Mouse (Mus musculus) hindbrain, embryonic 11.5 days (tissue): ENCODE results near the gene Pccb. TPM values are rescaled to one million over a fixed set of nuclear protein-coding genes. Genes with fewer than 3 reads are reported as not detected.

ENCODE experiments used
- ATAC-seq: fragments of 200-750 bp; cut with Nextera tagmentation; 2 replicates; pipeline ENCODE4 v1.8.0; 2017; ENCODE audit warnings: mild to moderate bottlenecking, moderate TSS enrichment, moderate library complexity; ENCODE audit not compliant: low FRiP score
- DNase-seq: peaks from one replicate; pipeline ENCODE4 v3.0.0-alpha.2; 2015; ENCODE audit warnings: low spot score
- H3K27ac ChIP-seq: fragments of 300-500 bp; sonication (generic); 2 replicates; pipeline ENCODE4 v1.5.1; 2014; ENCODE audit warnings: mild to moderate bottlenecking, low read depth, low read length
- H3K27me3 ChIP-seq: fragments of 300-500 bp; sonication (generic); 2 replicates; pipeline ENCODE4 v1.6.1; 2014; ENCODE audit warnings: mild to moderate bottlenecking, low read length, moderate library complexity, mixed read lengths; ENCODE audit not compliant: control insufficient read depth, insufficient read depth
- H3K36me3 ChIP-seq: fragments of 300-500 bp; sonication (generic); 2 replicates; pipeline ENCODE4 v1.6.1; 2014; ENCODE audit warnings: mild to moderate bottlenecking, low read length, moderate library complexity, mixed read lengths; ENCODE audit not compliant: control insufficient read depth, insufficient read depth
- H3K4me1 ChIP-seq: fragments of 300-500 bp; sonication (generic); replicated peaks from 2 replicates; pipeline ENCODE4 v1.6.1; 2014; ENCODE audit warnings: low read length, mixed read lengths; ENCODE audit not compliant: control insufficient read depth, insufficient read depth
- H3K4me2 ChIP-seq: fragments of 300-500 bp; sonication (generic); replicated peaks from 2 replicates; pipeline ENCODE4 v1.6.1; 2014; ENCODE audit warnings: mild to moderate bottlenecking, low read depth, low read length
- H3K4me3 ChIP-seq: fragments of 300-500 bp; sonication (generic); 2 replicates; pipeline ENCODE4 v1.5.1; 2014; ENCODE audit warnings: low read depth, low read length
- H3K9ac ChIP-seq: fragments of 300-500 bp; sonication (generic); 2 replicates; pipeline ENCODE4 v1.6.1; 2014; ENCODE audit warnings: low read depth, low read length
- H3K9me3 ChIP-seq: fragments of 300-500 bp; sonication (generic); 2 replicates; pipeline ENCODE4 v1.6.1; 2016; ENCODE audit warnings: low read length; ENCODE audit not compliant: control insufficient read depth
- WGBS: fragments of 180-500 bp; shearing (Covaris S2); extraction: QIAGEN DNeasy Blood & Tissue Kit; methylation state at CpG from one replicate; pipeline ENCODE4 v1.1.7; 2014; 5-methylcytosine and 5-hydroxymethylcytosine counted together
- polyA plus RNA-seq: library from polyadenylated mRNA; unstranded; fragments of >200 nt; fragmentation: Nextera tagmentation; extraction: Ambion mirVana; gene quantifications from 2 replicates; pipeline ENCODE4 v1.2.1, GENCODE M21; 2014

Gene Pccb
- polyA plus RNA-seq, 1 experiment from 2014 or later = 18.0 TPM

- no peaks in the 10 kb centered on the region for H3K27me3 ChIP-seq
- no peak for ATAC-seq
- no peak overlapping the region for H3K4me3 ChIP-seq
- no peak for DNase-seq
- no peak overlapping the region for H3K27ac ChIP-seq
- WGBS = 88% methylated on average over 5 of the region's 5 CpGs
- no peak overlapping the region for H3K9ac ChIP-seq
- no peaks in the 10 kb centered on the region for H3K9me3 ChIP-seq
- H3K36me3 ChIP-seq = no peaks in the 10 kb centered on the region
- no peak overlapping the region for H3K4me2 ChIP-seq
- no peaks in the 10 kb centered on the region for H3K4me1 ChIP-seq
Observed at GRCm38 (mm10) chr9:101003302-101003701, 31.4 kb downstream of the Pccb start.

GRCm38 (mm10) chr9:101002841-101003240 lies 31.9 kb downstream of the Pccb start:
- no peaks in the 10 kb centered on the region for H3K9me3 ChIP-seq
- no peak overlapping the region for H3K4me3 ChIP-seq
- no peaks in the 10 kb centered on the region for H3K4me1 ChIP-seq
- H3K27me3 ChIP-seq = no peaks in the 10 kb centered on the region
- no peak for DNase-seq
- H3K36me3 ChIP-seq = no peaks in the 10 kb centered on the region
- no peak overlapping the region for H3K27ac ChIP-seq
- 94% methylated on average over 8 of the region's 8 CpGs for WGBS
- H3K9ac ChIP-seq = no peak overlapping the region
- no peak overlapping the region for H3K4me2 ChIP-seq
- no peak for ATAC-seq

- Histone ChIP-seq H3K4me1 (no peaks in the 10 kb centered on the region), H3K9me3 (no peaks in the 10 kb centered on the region), H3K4me2 (no peak overlapping the region), H3K27ac (no peak overlapping the region), H3K4me3 (no peak overlapping the region), H3K27me3 (no peaks in the 10 kb centered on the region), H3K36me3 (no peaks in the 10 kb centered on the region), H3K9ac (no peak overlapping the region)
- no peak for ATAC-seq
- DNase-seq = no peak
- WGBS = 94% methylated on average over 4 of the region's 4 CpGs
Observed at GRCm38 (mm10) chr9:101002053-101002452, 32.6 kb downstream of the Pccb start.

GRCm38 (mm10) chr9:100997138-100997537 lies 37.6 kb downstream of the Pccb start:
- H3K9me3 ChIP-seq = no peaks in the 10 kb centered on the region
- DNase-seq (no peak), ATAC-seq (no peak)
- WGBS = 97% methylated on average over 2 of the region's 2 CpGs
- H3K9ac ChIP-seq = no peak overlapping the region
- no peak overlapping the region for H3K4me2 ChIP-seq
- no peaks in the 10 kb centered on the region for H3K27me3 ChIP-seq
- no peak overlapping the region for H3K27ac ChIP-seq
- no peak overlapping the region for H3K4me3 ChIP-seq
- H3K36me3 ChIP-seq = no peaks in the 10 kb centered on the region
- no peaks in the 10 kb centered on the region for H3K4me1 ChIP-seq

GRCm38 (mm10) chr9:100993937-100994336 lies 40.8 kb downstream of the Pccb start:
- Histone ChIP-seq H3K4me2 (no peak overlapping the region), H3K9me3 (no peaks in the 10 kb centered on the region), H3K4me3 (no peak overlapping the region), H3K27me3 (no peaks in the 10 kb centered on the region), H3K27ac (no peak overlapping the region), H3K36me3 (no peaks in the 10 kb centered on the region), H3K9ac (no peak overlapping the region), H3K4me1 (no peaks in the 10 kb centered on the region)
- 88% methylated on average over 4 of the region's 4 CpGs for WGBS
- ATAC-seq = no peak
- DNase-seq = no peak

GRCm38 (mm10) chr9:100992191-100992590 lies 42.5 kb downstream of the Pccb start:
- Histone ChIP-seq H3K27me3 (no peaks in the 10 kb centered on the region), H3K9me3 (no peaks in the 10 kb centered on the region), H3K4me3 (no peak overlapping the region), H3K4me1 (no peaks in the 10 kb centered on the region), H3K27ac (no peak overlapping the region), H3K4me2 (no peak overlapping the region), H3K9ac (no peak overlapping the region), H3K36me3 (no peaks in the 10 kb centered on the region)
- DNase-seq (no peak), ATAC-seq (no peak)
- WGBS = 83% methylated on average over 2 of the region's 2 CpGs

- DNase-seq = no peak
- WGBS = 100% methylated on average over 2 of the region's 2 CpGs
- Histone ChIP-seq H3K4me2 (no peak overlapping the region), H3K4me3 (no peak overlapping the region), H3K27ac (no peak overlapping the region), H3K27me3 (no peaks in the 10 kb centered on the region), H3K9ac (no peak overlapping the region), H3K36me3 (no peaks in the 10 kb centered on the region), H3K4me1 (no peaks in the 10 kb centered on the region), H3K9me3 (no peaks in the 10 kb centered on the region)
- ATAC-seq = no peak
Observed at GRCm38 (mm10) chr9:100991321-100991720, 43.4 kb downstream of the Pccb start.

- DNase-seq = no peak
- no peaks in the 10 kb centered on the region for H3K27me3 ChIP-seq
- no peak overlapping the region for H3K9ac ChIP-seq
- WGBS = 91% methylated on average over 5 of the region's 5 CpGs
- no peak overlapping the region for H3K27ac ChIP-seq
- H3K4me1 ChIP-seq = no peaks in the 10 kb centered on the region
- no peak for ATAC-seq
- H3K36me3 ChIP-seq = no peaks in the 10 kb centered on the region
- H3K9me3 ChIP-seq = no peaks in the 10 kb centered on the region
- no peak overlapping the region for H3K4me2 ChIP-seq
- H3K4me3 ChIP-seq = no peak overlapping the region
Observed at GRCm38 (mm10) chr9:100990609-100991008, 44.1 kb downstream of the Pccb start.

- H3K36me3 ChIP-seq = no peaks in the 10 kb centered on the region
- no peaks in the 10 kb centered on the region for H3K27me3 ChIP-seq
- ATAC-seq (no peak), DNase-seq (no peak)
- no peak overlapping the region for H3K4me2 ChIP-seq
- no peaks in the 10 kb centered on the region for H3K9me3 ChIP-seq
- 95% methylated on average over 3 of the region's 3 CpGs for WGBS
- H3K4me1 ChIP-seq = no peaks in the 10 kb centered on the region
- no peak overlapping the region for H3K4me3 ChIP-seq
- no peak overlapping the region for H3K9ac ChIP-seq
- no peak overlapping the region for H3K27ac ChIP-seq
Observed at GRCm38 (mm10) chr9:100987850-100988249, 46.8 kb downstream of the Pccb start.
